Mouse (Mus musculus) myocyte (in vitro differentiated cells): ENCODE results near the gene Tmco1.

Source experiments
- E2F4 ChIP-seq: IDR thresholded peaks from one replicate; pipeline ENCODE4 v1.6.1; 2011; ENCODE audit warnings: mild to moderate bottlenecking, control low read depth, moderate library complexity; ENCODE audit not compliant: insufficient read depth
- MAX ChIP-seq: IDR thresholded peaks from one replicate; pipeline ENCODE4 v1.6.1; 2011; ENCODE audit warnings: low read depth, mild to moderate bottlenecking, control low read depth
- MYOG ChIP-seq, 3 experiments: IDR thresholded peaks; one replicate each; pipeline ENCODE4 v1.6.1; 2011; ENCODE audit warnings: control low read depth in 2 of 3, low read depth in 2 of 3, mild to moderate bottlenecking in 2 of 3; ENCODE audit not compliant: insufficient read length in 2 of 3, control insufficient read depth in 1 of 3, insufficient read depth in 1 of 3
- POLR2A ChIP-seq: IDR thresholded peaks from one replicate; pipeline ENCODE4 v1.6.1; 2011; ENCODE audit warnings: low read depth, mild to moderate bottlenecking, control low read depth, moderate library complexity; ENCODE audit not compliant: insufficient read length
- POLR2AphosphoS2 ChIP-seq: IDR thresholded peaks from one replicate; pipeline ENCODE4 v1.6.1; 2011; ENCODE audit warnings: low read depth, control low read depth; ENCODE audit not compliant: insufficient read length
- REST ChIP-seq: IDR thresholded peaks from one replicate; pipeline ENCODE4 v1.6.1; 2011; ENCODE audit warnings: mild to moderate bottlenecking, control low read depth, moderate library complexity; ENCODE audit not compliant: insufficient read depth, insufficient read length
- TCF12 ChIP-seq: IDR thresholded peaks from one replicate; pipeline ENCODE4 v1.6.1; 2011; ENCODE audit warnings: mild to moderate bottlenecking, control low read depth; ENCODE audit not compliant: poor library complexity, insufficient read depth, severe bottlenecking
- USF1 ChIP-seq: IDR thresholded peaks from one replicate; pipeline ENCODE4 v1.6.1; 2011; ENCODE audit warnings: low read depth, mild to moderate bottlenecking, control low read depth, moderate library complexity

- TF ChIP-seq POLR2A = no peak
- no peak for TF ChIP-seq E2F4
- TF ChIP-seq POLR2AphosphoS2 = no peak
- no peak for TF ChIP-seq MYOG (IDR thresholded peaks at IDR 0.05; ENCODE audit: control insufficient read depth in 1 of 3, insufficient read depth in 1 of 3, insufficient read length in 2 of 3, low read depth in 2 of 3)
- no peak for TF ChIP-seq MAX
- TF ChIP-seq USF1 = no peak
- no peak for TF ChIP-seq TCF12
- no peak for TF ChIP-seq REST
Observed at GRCm38 (mm10) chr1:167261750-167262149, 46.4 kb upstream of the Tmco1 start.
